Mouse (Mus musculus) brown adipose tissue, adult 24 weeks (tissue): ENCODE measurements at regions not wholly inside any gene's neighbourhood (a gene's known extent, or its start where the extent isn't known, plus 50 kb on each side); places are given as distances from the start of the nearest gene placed in this dataset.

ENCODE experiments used
- H3K27ac ChIP-seq: fragments of 200-500 bp; replicated peaks from 2 replicates; pipeline ENCODE4 v1.5.1; 2012; ENCODE audit warnings: low read depth, mild to moderate bottlenecking, low read length
- H3K4me1 ChIP-seq: fragments of 200-500 bp; 2 replicates; pipeline ENCODE4 v1.6.1; 2012; ENCODE audit warnings: low read length, mixed read lengths; ENCODE audit not compliant: control insufficient read depth, insufficient read depth, insufficient read length
- H3K4me3 ChIP-seq: fragments of 200-500 bp; 2 replicates; pipeline ENCODE4 v1.5.1; 2012; ENCODE audit warnings: low read depth, mild to moderate bottlenecking, low read length, moderate library complexity; ENCODE audit not compliant: insufficient read depth

DNA sequence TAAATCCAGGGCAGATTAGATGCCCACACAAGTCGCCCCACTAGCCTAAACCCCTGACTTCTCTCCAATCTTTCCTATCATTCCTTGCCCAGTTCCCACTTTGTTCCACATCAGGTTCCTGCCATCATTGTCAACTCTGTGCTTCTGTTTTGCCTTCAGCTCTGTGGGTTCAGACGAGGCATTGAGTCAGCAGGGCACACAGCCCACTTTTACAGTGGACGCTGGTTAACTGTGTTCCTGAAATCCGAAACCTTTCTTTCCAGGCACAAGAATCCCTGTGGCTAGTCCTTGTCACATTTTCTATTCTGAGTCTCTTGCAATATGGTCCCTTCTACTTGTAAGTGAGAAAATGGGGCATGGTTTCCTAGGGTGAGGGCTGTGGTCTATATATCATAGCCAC lies 392.3 kb downstream of the Etnk1 start:
- Histone ChIP-seq H3K4me3 (no peak overlapping the region), H3K4me1 (no peaks in the 10 kb centered on the region), H3K27ac (no peak overlapping the region)

DNA sequence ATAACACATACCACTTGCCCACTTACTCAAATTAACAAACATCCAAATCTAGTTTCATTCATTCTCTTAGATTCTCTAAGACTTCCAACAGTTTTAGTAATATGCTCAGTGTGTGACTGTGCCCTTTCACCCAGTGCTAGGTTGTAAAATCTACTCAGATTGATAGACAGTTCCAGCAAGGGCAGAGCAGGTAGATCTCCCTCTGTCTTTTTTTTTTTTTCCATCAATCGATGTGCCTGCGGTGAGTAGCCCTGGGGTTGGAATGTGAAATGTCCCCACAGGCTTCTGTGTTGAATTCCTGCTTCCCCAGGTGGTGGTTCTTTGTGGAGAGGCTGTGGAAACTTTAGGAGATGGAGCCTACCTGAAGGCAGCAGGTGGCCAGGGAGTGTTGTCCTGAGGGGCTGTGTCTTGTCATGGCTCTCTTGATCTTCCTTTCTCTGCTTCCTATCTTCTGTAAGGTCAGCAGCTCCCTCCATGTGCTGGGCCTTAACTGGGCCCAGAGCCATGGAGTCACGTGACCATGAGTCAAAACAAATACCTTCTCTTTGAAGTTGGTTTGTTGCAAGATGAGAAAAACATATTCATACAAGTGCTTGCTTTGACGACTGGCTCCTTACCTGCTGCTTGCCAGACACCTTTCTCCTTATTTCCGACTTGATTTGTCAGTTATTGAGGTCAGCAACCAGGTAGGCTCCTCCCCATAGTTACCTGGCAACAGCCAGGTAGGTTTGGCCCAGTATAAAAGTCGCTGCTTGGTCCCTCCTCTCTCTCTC lies 394.5 kb downstream of the Etnk1 start:
- Histone ChIP-seq H3K4me3 (no peak overlapping the region), H3K4me1 (no peaks in the 10 kb centered on the region), H3K27ac (no peak overlapping the region)

DNA sequence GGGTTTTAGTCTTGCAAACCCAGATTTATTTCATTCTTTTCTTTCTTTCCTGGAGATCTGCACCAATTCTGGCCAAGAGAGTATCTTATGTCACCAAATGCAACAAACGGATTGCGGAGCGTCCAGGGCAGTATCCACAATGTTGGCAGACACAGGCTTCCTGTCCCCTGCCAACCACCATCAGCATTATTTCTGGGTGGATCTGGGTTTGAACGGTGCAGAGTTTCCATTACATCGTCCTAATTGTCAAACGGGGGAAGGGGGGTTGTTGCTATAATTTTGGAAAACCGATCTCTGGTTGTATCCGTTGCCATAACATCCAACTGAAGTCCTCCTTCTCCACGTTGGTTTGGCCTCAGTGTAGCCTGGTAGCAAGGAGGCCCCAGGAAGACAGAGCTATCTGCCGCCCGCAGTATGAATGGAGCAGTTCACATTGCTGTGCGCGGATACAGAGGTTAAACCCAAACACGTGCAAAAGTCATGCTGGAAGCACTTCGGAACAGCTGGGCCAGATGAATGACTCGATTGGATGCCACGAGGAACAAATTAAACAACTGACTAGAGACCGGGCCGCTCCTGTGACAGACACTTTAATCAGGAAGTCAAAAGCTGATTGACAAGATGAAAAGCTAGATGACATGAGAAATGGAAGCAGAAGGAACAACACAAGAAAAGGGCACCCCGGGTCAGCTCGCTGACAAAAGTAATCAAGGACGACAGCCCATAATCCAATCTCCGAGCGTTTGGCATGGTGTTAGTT lies 404.5 kb downstream of the Etnk1 start:
- no peak overlapping the region for H3K4me3 ChIP-seq
- H3K27ac ChIP-seq: no peak overlapping the region
- H3K4me1 ChIP-seq: no peaks in the 10 kb centered on the region

GRCm38 (mm10) chr6:143579223-143579622 lies 412.2 kb downstream of the Etnk1 start:
- H3K4me3 ChIP-seq: no peak overlapping the region
- H3K4me1 ChIP-seq: no peaks in the 10 kb centered on the region
- no peak overlapping the region for H3K27ac ChIP-seq

- H3K4me3 ChIP-seq: no peak overlapping the region
- H3K4me1 ChIP-seq: no peaks in the 10 kb centered on the region
- H3K27ac ChIP-seq: no peak overlapping the region
These were observed 422.6 kb downstream of the Etnk1 start for GRCm38 (mm10) chr6:143589666-143590065.

- H3K4me1 ChIP-seq: no peaks in the 10 kb centered on the region
- no peak overlapping the region for H3K27ac ChIP-seq
- no peak overlapping the region for H3K4me3 ChIP-seq
These were observed 423.2 kb downstream of the Etnk1 start for GRCm38 (mm10) chr6:143590231-143590630.

DNA sequence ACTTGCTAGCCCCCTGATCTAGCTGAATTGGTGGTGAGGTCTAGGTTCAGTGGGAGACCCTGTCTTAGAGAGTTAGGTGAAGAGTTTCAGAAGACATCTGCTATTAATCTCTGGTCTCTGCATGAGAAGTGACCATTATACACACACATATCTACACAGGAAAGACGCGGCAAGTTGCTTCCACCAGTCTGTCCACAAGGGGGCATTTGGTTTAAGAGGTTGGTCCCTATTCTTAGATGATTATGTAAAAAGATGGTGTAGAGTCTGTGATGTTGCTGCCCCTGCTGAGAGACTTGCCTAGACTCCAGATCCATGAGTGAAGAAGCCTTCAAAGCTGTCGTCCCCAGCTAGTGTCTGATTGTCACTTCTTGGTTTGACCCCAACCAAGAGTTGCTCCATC lies 425.5 kb downstream of the Etnk1 start:
- Histone ChIP-seq H3K4me3 (no peak overlapping the region), H3K27ac (no peak overlapping the region), H3K4me1 (no peaks in the 10 kb centered on the region)

DNA sequence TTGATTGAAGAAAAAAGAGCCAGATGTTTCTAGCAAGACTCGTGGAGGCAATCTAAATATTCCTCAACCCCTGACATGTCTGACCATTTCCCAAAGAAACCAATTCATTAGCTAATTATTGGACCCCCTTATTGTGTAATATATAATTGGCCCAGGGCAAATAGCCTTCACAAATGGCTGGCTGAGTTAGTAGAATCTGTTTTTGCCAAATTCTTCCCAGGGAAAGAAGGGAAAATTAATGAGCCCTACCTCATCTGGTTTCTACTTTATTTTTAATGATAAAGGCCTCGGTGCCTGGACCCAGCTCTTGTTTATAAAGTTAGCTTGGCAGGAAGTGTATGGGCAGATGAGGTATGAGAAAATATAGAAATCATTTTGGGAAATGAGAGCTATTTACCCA lies 428.5 kb downstream of the Etnk1 start:
- Histone ChIP-seq H3K27ac (no peak overlapping the region), H3K4me3 (no peak overlapping the region), H3K4me1 (no peaks in the 10 kb centered on the region)

- Histone ChIP-seq H3K27ac (no peak overlapping the region), H3K4me1 (no peaks in the 10 kb centered on the region), H3K4me3 (no peak overlapping the region)
These were observed 430.4 kb downstream of the Etnk1 start for GRCm38 (mm10) chr6:143597414-143597813.

- Histone ChIP-seq H3K4me3 (no peak overlapping the region), H3K27ac (no peak overlapping the region), H3K4me1 (no peaks in the 10 kb centered on the region)
These were observed 431.9 kb downstream of the Etnk1 start for GRCm38 (mm10) chr6:143598916-143599315.

DNA sequence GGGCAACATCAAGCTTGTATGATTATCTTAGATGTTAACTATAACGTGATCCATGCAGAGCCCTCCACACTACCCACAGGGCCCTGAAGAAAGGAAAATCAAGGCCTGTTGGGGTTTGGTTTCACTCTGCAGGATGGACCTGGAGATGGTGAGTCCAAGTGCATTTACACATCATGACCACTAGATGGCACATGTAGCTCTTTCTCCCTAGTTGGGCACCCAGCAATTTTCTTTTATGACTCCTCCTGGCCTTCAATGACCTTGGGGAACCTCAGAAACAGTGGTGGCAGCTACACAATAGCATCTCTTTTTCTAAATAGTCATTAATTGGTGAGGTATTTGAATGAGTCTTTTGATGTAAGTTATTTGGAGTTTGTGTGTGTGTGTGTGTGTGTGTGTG lies 442.1 kb downstream of the Etnk1 start:
- H3K27ac ChIP-seq: no peak overlapping the region
- H3K4me1 ChIP-seq: peaks cover under 1% of the 10 kb centered on the region; the same call in 1 of the 2 replicates
- H3K4me3 ChIP-seq: no peak overlapping the region

- Histone ChIP-seq H3K27ac (no peak overlapping the region), H3K4me3 (no peak overlapping the region), H3K4me1 (peaks cover 4% of the 10 kb centered on the region; the same call in 1 of the 2 replicates)
These were observed 445.9 kb downstream of the Etnk1 start for GRCm38 (mm10) chr6:143612966-143613365.

GRCm38 (mm10) chr6:143614431-143614987 lies 447.5 kb downstream of the Etnk1 start:
- no peak overlapping the region for H3K4me3 ChIP-seq
- no peak overlapping the region for H3K27ac ChIP-seq
- peaks cover 4% of the 10 kb centered on the region; the same call in 1 of the 2 replicates for H3K4me1 ChIP-seq

- H3K27ac ChIP-seq: no peak overlapping the region
- peaks cover 4% of the 10 kb centered on the region; the same call in 1 of the 2 replicates for H3K4me1 ChIP-seq
- no peak overlapping the region for H3K4me3 ChIP-seq
These were observed 448.3 kb downstream of the Etnk1 start for GRCm38 (mm10) chr6:143615361-143615760.

GRCm38 (mm10) chr6:143616386-143616785 lies 449.4 kb downstream of the Etnk1 start:
- H3K27ac ChIP-seq: no peak overlapping the region
- peaks cover 4% of the 10 kb centered on the region; the same call in 1 of the 2 replicates for H3K4me1 ChIP-seq
- H3K4me3 ChIP-seq: no peak overlapping the region
